Mouse (Mus musculus): ENCODE measurements around the gene Ctcf. TPM values are rescaled to one million over a fixed set of nuclear protein-coding genes. Genes with fewer than 3 reads are reported as not detected.
A peak's percentile ranks its signal among the peaks of the same experiment; 100 is the strongest.

Ctcf gene
- total and polyA plus RNA-seq, 2 experiments, result 6.6 to 15.6 TPM

- Histone ChIP-seq H3K79me2 (ENCODE audit: control insufficient read depth, insufficient read depth, low read length) (peaks cover 12% of the 10 kb centered on the region), H3K4me1 (ENCODE audit: control insufficient read depth, insufficient read depth, low read length) (peaks cover 7% of the 10 kb centered on the region), H3K27ac (replicated peaks; ENCODE audit: insufficient read depth, low read depth, low read length) (no peak overlapping the region), H3K9ac (ENCODE audit: low read depth, low read length) (no peak overlapping the region), H3K36me3 (ENCODE audit: control insufficient read depth, insufficient read depth, low read length) (no peaks in the 10 kb centered on the region), H3K27me3 (ENCODE audit: control insufficient read depth, insufficient read depth, low read length) (no peaks in the 10 kb centered on the region), H3K4me3 (ENCODE audit: insufficient read depth, low read depth, low read length) (no peak overlapping the region)
- WGBS, result 78% methylated on average over 2 of the region's 2 CpGs
- no peak for DNase-seq (ENCODE audit: extremely low read depth, low read depth, low spot score)
- TF ChIP-seq CTCF (IDR thresholded peaks at IDR 0.05; ENCODE audit: low read depth, low read length) (no peak), POLR2A (IDR thresholded peaks at IDR 0.05; ENCODE audit: extremely low read depth, insufficient read depth, low read length) (no peak)
Measured at GRCm38 (mm10) chr8:105634771-105635458, 1.5 kb upstream of the Ctcf start.

GRCm38 (mm10) chr8:105635481-105635880 lies 887 bp upstream of the Ctcf start:
- DNase-seq (ENCODE audit: extremely low read depth, low read depth, low spot score), result no peak
- Histone ChIP-seq H3K9ac (ENCODE audit: low read depth, low read length) (peak overlapping the region; percentile 59), H3K27me3 (ENCODE audit: control insufficient read depth, insufficient read depth, low read length) (no peaks in the 10 kb centered on the region), H3K4me1 (ENCODE audit: control insufficient read depth, insufficient read depth, low read length) (peaks cover 7% of the 10 kb centered on the region), H3K36me3 (ENCODE audit: control insufficient read depth, insufficient read depth, low read length) (no peaks in the 10 kb centered on the region), H3K79me2 (ENCODE audit: control insufficient read depth, insufficient read depth, low read length) (peaks cover 14% of the 10 kb centered on the region), H3K4me3 (ENCODE audit: insufficient read depth, low read depth, low read length) (peak overlapping the region; percentile 59; the same call in 1 of the 2 replicates), H3K27ac (replicated peaks; ENCODE audit: insufficient read depth, low read depth, low read length) (0 out of 2 replicates have a peak overlapping the region, but pooled peaks have one; percentile 11)
- no peak for TF ChIP-seq POLR2A (IDR thresholded peaks at IDR 0.05; ENCODE audit: extremely low read depth, insufficient read depth, low read length)
- no peak for TF ChIP-seq CTCF (IDR thresholded peaks at IDR 0.05; ENCODE audit: low read depth, low read length)
- WGBS, result 8% methylated on average over 11 of the region's 11 CpGs

- no peak for TF ChIP-seq POLR2A (IDR thresholded peaks at IDR 0.05; ENCODE audit: extremely low read depth, insufficient read depth, low read length)
- no peak for TF ChIP-seq CTCF (IDR thresholded peaks at IDR 0.05; ENCODE audit: low read depth, low read length)
- Histone ChIP-seq H3K27me3 (ENCODE audit: control insufficient read depth, insufficient read depth, low read length) (no peaks in the 10 kb centered on the region), H3K27ac (replicated peaks; ENCODE audit: insufficient read depth, low read depth, low read length) (peak within 1 kb of the TSS; percentile 97), H3K36me3 (ENCODE audit: control insufficient read depth, insufficient read depth, low read length) (no peaks in the 10 kb centered on the region), H3K4me1 (ENCODE audit: control insufficient read depth, insufficient read depth, low read length) (peaks cover 7% of the 10 kb centered on the region), H3K4me3 (ENCODE audit: insufficient read depth, low read depth, low read length) (peak within 1 kb of the TSS; percentile 90), H3K9ac (ENCODE audit: low read depth, low read length) (peak within 1 kb of the TSS; percentile 99), H3K79me2 (ENCODE audit: control insufficient read depth, insufficient read depth, low read length) (peaks cover 14% of the 10 kb centered on the region)
- DNase-seq (ENCODE audit: extremely low read depth, low read depth, low spot score), result peak; percentile 41
- under 1% methylated on average over 63 of the region's 63 CpGs for WGBS
Measured at GRCm38 (mm10) chr8:105636963-105637510, 669 bp downstream of the Ctcf start, which contains the start of gene Agrp. TSS of gene Agrp (minus strand) at chr8:105637393.

- peaks cover 17% of the 10 kb centered on the region for H3K79me2 ChIP-seq (ENCODE audit: control insufficient read depth, insufficient read depth, low read length)
- H3K4me3 ChIP-seq (ENCODE audit: insufficient read depth, low read depth, low read length), result peak overlapping the region; percentile 90
- DNase-seq (ENCODE audit: extremely low read depth, low read depth, low spot score), result peak; percentile 43
- peaks cover 7% of the 10 kb centered on the region for H3K4me1 ChIP-seq (ENCODE audit: control insufficient read depth, insufficient read depth, low read length)
- 0% methylated on average over 11 of the region's 11 CpGs for WGBS
- H3K27me3 ChIP-seq (ENCODE audit: control insufficient read depth, insufficient read depth, low read length), result no peaks in the 10 kb centered on the region
- peak overlapping the region; percentile 99 for H3K9ac ChIP-seq (ENCODE audit: low read depth, low read length)
- TF ChIP-seq POLR2A (IDR thresholded peaks at IDR 0.05; ENCODE audit: extremely low read depth, insufficient read depth, low read length) (no peak), CTCF (IDR thresholded peaks at IDR 0.05; ENCODE audit: low read depth, low read length) (no peak)
- H3K27ac ChIP-seq (replicated peaks; ENCODE audit: insufficient read depth, low read depth, low read length), result peak overlapping the region; percentile 97
- H3K36me3 ChIP-seq (ENCODE audit: control insufficient read depth, insufficient read depth, low read length), result no peaks in the 10 kb centered on the region
Measured at GRCm38 (mm10) chr8:105637601-105638041, 1.3 kb downstream of the Ctcf start.

GRCm38 (mm10) chr8:105638510-105638909 lies 2.1 kb downstream of the Ctcf start:
- Histone ChIP-seq H3K36me3 (ENCODE audit: control insufficient read depth, insufficient read depth, low read length) (peaks cover 2% of the 10 kb centered on the region; the same call in 1 of the 2 replicates), H3K79me2 (ENCODE audit: control insufficient read depth, insufficient read depth, low read length) (peaks cover 17% of the 10 kb centered on the region), H3K4me3 (ENCODE audit: insufficient read depth, low read depth, low read length) (no peak overlapping the region), H3K27me3 (ENCODE audit: control insufficient read depth, insufficient read depth, low read length) (no peaks in the 10 kb centered on the region), H3K27ac (replicated peaks; ENCODE audit: insufficient read depth, low read depth, low read length) (no peak overlapping the region), H3K4me1 (ENCODE audit: control insufficient read depth, insufficient read depth, low read length) (peaks cover 7% of the 10 kb centered on the region), H3K9ac (ENCODE audit: low read depth, low read length) (no peak overlapping the region)
- no peak for TF ChIP-seq CTCF (IDR thresholded peaks at IDR 0.05; ENCODE audit: low read depth, low read length)
- TF ChIP-seq POLR2A (IDR thresholded peaks at IDR 0.05; ENCODE audit: extremely low read depth, insufficient read depth, low read length), result no peak
- no peak for DNase-seq (ENCODE audit: extremely low read depth, low read depth, low spot score)
- WGBS, result 89% methylated on average over 4 of the region's 4 CpGs

- H3K9ac ChIP-seq (ENCODE audit: low read depth, low read length), result no peak overlapping the region
- H3K4me3 ChIP-seq (ENCODE audit: insufficient read depth, low read depth, low read length), result no peak overlapping the region
- DNase-seq (ENCODE audit: extremely low read depth, low read depth, low spot score), result no peak
- peaks cover 7% of the 10 kb centered on the region for H3K4me1 ChIP-seq (ENCODE audit: control insufficient read depth, insufficient read depth, low read length)
- H3K27ac ChIP-seq (replicated peaks; ENCODE audit: insufficient read depth, low read depth, low read length), result no peak overlapping the region
- peaks cover 3% of the 10 kb centered on the region; the same call in 1 of the 2 replicates for H3K36me3 ChIP-seq (ENCODE audit: control insufficient read depth, insufficient read depth, low read length)
- H3K27me3 ChIP-seq (ENCODE audit: control insufficient read depth, insufficient read depth, low read length), result no peaks in the 10 kb centered on the region
- 64% methylated on average over 1 of the region's 1 CpGs for WGBS
- TF ChIP-seq POLR2A (IDR thresholded peaks at IDR 0.05; ENCODE audit: extremely low read depth, insufficient read depth, low read length) (no peak), CTCF (IDR thresholded peaks at IDR 0.05; ENCODE audit: low read depth, low read length) (no peak)
- H3K79me2 ChIP-seq (ENCODE audit: control insufficient read depth, insufficient read depth, low read length), result peaks cover 21% of the 10 kb centered on the region
Measured at GRCm38 (mm10) chr8:105639835-105640234, 3.5 kb downstream of the Ctcf start.
